Comparison of ENCODE assay signal across 20 mouse cellular contexts in the genomic region with DNA sequence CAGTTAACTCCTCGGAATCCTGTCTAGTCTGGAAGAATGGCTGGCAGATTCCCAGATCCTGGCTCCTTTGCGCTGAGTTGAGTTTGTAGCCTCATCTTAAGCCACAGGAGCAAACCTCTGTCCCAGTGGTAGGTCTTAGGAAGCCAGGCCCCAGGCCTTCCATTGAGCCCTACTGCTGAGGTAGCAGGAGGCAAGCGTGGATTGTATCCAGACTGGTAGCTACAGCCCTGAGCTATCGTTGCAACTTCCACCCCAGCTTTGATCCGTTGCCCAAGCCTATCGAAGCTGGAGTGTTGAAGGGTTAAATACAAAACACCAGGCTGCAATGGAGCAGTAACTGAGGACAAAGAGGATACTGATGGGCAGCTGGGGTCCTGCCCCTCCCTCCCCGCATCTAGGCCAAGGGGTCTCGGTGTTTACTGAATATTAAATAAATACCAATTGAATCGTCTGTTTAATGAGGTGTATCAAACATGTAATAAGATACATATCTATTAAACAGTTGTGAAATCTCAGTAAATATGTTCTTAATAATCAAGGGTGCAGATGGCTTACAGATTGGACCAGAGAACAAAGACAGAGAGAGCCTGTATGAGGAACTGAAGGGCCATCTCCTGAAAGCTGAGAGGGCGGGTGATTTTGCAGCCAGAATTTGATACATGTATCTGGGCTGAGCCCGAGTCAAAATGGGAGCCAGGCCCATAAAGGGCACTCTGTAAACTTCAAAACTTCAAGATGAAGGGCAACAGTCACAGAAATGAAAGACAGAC.
DNase-seq lines count a peak whose midpoint lies in the region; ATAC-seq and TF ChIP-seq lines count a peak whose summit lies in the region.
"Had no signal": no experiment of that assay in that cellular context is flagged by ENCODE, and none has a peak within 500 bp of the region (broad histone marks: within the 10 kb centered on the region; RNA-seq: fewer than 3 reads in every experiment).

No protein-coding gene starts in this region.

- no peaks in the 10 kb centered on the region for H3K36me3 ChIP-seq in kidney, postnatal 0 days (ENCODE audit: insufficient read depth, low read length)
- no peaks in the 10 kb centered on the region for H3K36me3 ChIP-seq in embryonic facial prominence, embryonic 10.5 days (replicated peaks)
- H3K36me3 ChIP-seq in embryonic facial prominence, embryonic 14.5 days (ENCODE audit: control insufficient read depth, insufficient read depth, low read length): no peaks in the 10 kb centered on the region
- no peaks in the 10 kb centered on the region for H3K36me3 ChIP-seq in limb, embryonic 15.5 days
- H3K36me3 ChIP-seq: embryonic facial prominence, embryonic 15.5 days; midbrain, embryonic 12.5 days had no signal

- no peak for ATAC-seq in kidney, postnatal 0 days (replicated peaks; ENCODE audit: low FRiP score, low read depth)
- peak; percentile 56; the same call in 1 of the 2 replicates for ATAC-seq in embryonic facial prominence, embryonic 14.5 days (ENCODE audit: low read depth)
- ATAC-seq in limb, embryonic 15.5 days (ENCODE audit: insufficient number of reproducible peaks, low FRiP score, low TSS enrichment, low read depth): no peak
- ATAC-seq: forebrain, embryonic 16.5 days; hindbrain, postnatal 0 days; intestine, embryonic 16.5 days; liver, postnatal 0 days had no signal

- intact Hi-C loops in left cerebral cortex, postnatal 36 days (cut with DNase I): no loop called here

- no peaks in the 10 kb centered on the region for H3K27me3 ChIP-seq in kidney, postnatal 0 days (ENCODE audit: insufficient read depth, low read length)
- H3K27me3 ChIP-seq in embryonic facial prominence, embryonic 10.5 days (replicated peaks; ENCODE audit: low read depth, poor library complexity, severe bottlenecking): no peaks in the 10 kb centered on the region
- no peaks in the 10 kb centered on the region for H3K27me3 ChIP-seq in embryonic facial prominence, embryonic 14.5 days (replicated peaks; ENCODE audit: control insufficient read depth, insufficient read depth, low read length)
- no peaks in the 10 kb centered on the region for H3K27me3 ChIP-seq in limb, embryonic 15.5 days
- H3K27me3 ChIP-seq: embryonic facial prominence, embryonic 15.5 days; midbrain, embryonic 12.5 days had no signal

- H3K9ac ChIP-seq in kidney, postnatal 0 days (ENCODE audit: low read depth, low read length): no peak overlapping the region
- no peak overlapping the region for H3K9ac ChIP-seq in embryonic facial prominence, embryonic 14.5 days (ENCODE audit: low read depth, low read length)
- no peak overlapping the region for H3K9ac ChIP-seq in limb, embryonic 15.5 days
- H3K9ac ChIP-seq: embryonic facial prominence, embryonic 15.5 days; liver, postnatal 0 days; midbrain, embryonic 12.5 days had no signal

- TF ChIP-seq CTCF in kidney, postnatal 0 days (IDR thresholded peaks at IDR 0.05; ENCODE audit: low read depth): no peak

- WGBS in kidney, postnatal 0 days: 55% methylated on average over 11 of the region's 11 CpGs
- WGBS in embryonic facial prominence, embryonic 10.5 days: 58% methylated on average over 11 of the region's 11 CpGs
- 36% methylated on average over 11 of the region's 11 CpGs for WGBS in embryonic facial prominence, embryonic 14.5 days
- WGBS in limb, embryonic 15.5 days: 46% methylated on average over 11 of the region's 11 CpGs

- no peak overlapping the region for H3K27ac ChIP-seq in kidney, postnatal 0 days
- H3K27ac ChIP-seq in embryonic facial prominence, embryonic 10.5 days (replicated peaks): peak overlapping the region; percentile 77
- no peak overlapping the region for H3K27ac ChIP-seq in embryonic facial prominence, embryonic 14.5 days (replicated peaks; ENCODE audit: low read depth, low read length)
- peak overlapping the region; percentile 50; the same call in 1 of the 2 replicates for H3K27ac ChIP-seq in limb, embryonic 15.5 days
- H3K27ac ChIP-seq: hindbrain, postnatal 0 days; macrophage; midbrain, embryonic 12.5 days had no signal

- peak; percentile 18 for DNase-seq in kidney, postnatal 0 days (ENCODE audit: low spot score)
- DNase-seq in kidney, adult 9 months: no peak
- peak; percentile 44 for DNase-seq in embryonic facial prominence, embryonic 10.5 days (ENCODE audit: low spot score)
- peak; percentile 48 for DNase-seq in embryonic facial prominence, embryonic 14.5 days (ENCODE audit: low spot score)
- DNase-seq in left cerebral cortex, postnatal 36 days (ENCODE audit: low spot score in 2 of 2): no peak
- no peak for DNase-seq in gastrocnemius, postnatal 4 days (ENCODE audit: low spot score in 2 of 2)
- DNase-seq: adrenal gland, postnatal 25 days; cerebellum, postnatal 10 days; gastrocnemius, postnatal 36 days; kidney, postnatal 4 days; liver, postnatal 0 days; right cerebral cortex, postnatal 14 days had no signal

- H3K4me2 ChIP-seq in kidney, postnatal 0 days (ENCODE audit: low read length): no peak overlapping the region
- H3K4me2 ChIP-seq in embryonic facial prominence, embryonic 14.5 days (ENCODE audit: low read depth, low read length): no peak overlapping the region
- no peak overlapping the region for H3K4me2 ChIP-seq in limb, embryonic 15.5 days
- H3K4me2 ChIP-seq: embryonic facial prominence, embryonic 15.5 days; liver, embryonic 11.5 days; midbrain, embryonic 12.5 days had no signal

- no peaks in the 10 kb centered on the region for H3K4me1 ChIP-seq in kidney, postnatal 0 days (replicated peaks; ENCODE audit: insufficient read depth, low read length)
- peaks cover 28% of the 10 kb centered on the region for H3K4me1 ChIP-seq in embryonic facial prominence, embryonic 10.5 days
- H3K4me1 ChIP-seq in embryonic facial prominence, embryonic 14.5 days (ENCODE audit: control insufficient read depth, insufficient read depth, low read length): peaks cover 9% of the 10 kb centered on the region
- H3K4me1 ChIP-seq in limb, embryonic 15.5 days: peaks cover 21% of the 10 kb centered on the region

- no peak overlapping the region for H3K4me3 ChIP-seq in kidney, postnatal 0 days (replicated peaks; ENCODE audit: low read depth, low read length)
- H3K4me3 ChIP-seq in embryonic facial prominence, embryonic 10.5 days: no peak overlapping the region
- H3K4me3 ChIP-seq in embryonic facial prominence, embryonic 14.5 days (ENCODE audit: low read depth, low read length): no peak overlapping the region
- H3K4me3 ChIP-seq in limb, embryonic 15.5 days: no peak overlapping the region
- H3K4me3 ChIP-seq: embryonic facial prominence, embryonic 15.5 days; midbrain, embryonic 12.5 days had no signal

- no peaks in the 10 kb centered on the region for H3K9me3 ChIP-seq in kidney, postnatal 0 days (replicated peaks; ENCODE audit: low read length)
- H3K9me3 ChIP-seq in embryonic facial prominence, embryonic 10.5 days: no peaks in the 10 kb centered on the region
- no peaks in the 10 kb centered on the region for H3K9me3 ChIP-seq in embryonic facial prominence, embryonic 14.5 days (ENCODE audit: control insufficient read depth, low read length)
- H3K9me3 ChIP-seq in limb, embryonic 15.5 days: no peaks in the 10 kb centered on the region
- H3K9me3 ChIP-seq: embryonic facial prominence, embryonic 15.5 days; midbrain, embryonic 12.5 days had no signal

Comparison
In these comparisons a context has a peak if more than half of its experiments do, and no peak if none do; other contexts are left out.
1. DNase-seq: peak in kidney, postnatal 0 days (single experiment), embryonic facial prominence, embryonic 10.5 days (single experiment) and embryonic facial prominence, embryonic 14.5 days (single experiment); none in kidney, adult 9 months (single experiment), left cerebral cortex, postnatal 36 days (0 of 2) and gastrocnemius, postnatal 4 days (0 of 2).
2. H3K27ac ChIP-seq: peak in embryonic facial prominence, embryonic 10.5 days (single experiment) and limb, embryonic 15.5 days (single experiment); none in kidney, postnatal 0 days (single experiment) and embryonic facial prominence, embryonic 14.5 days (single experiment).